Mouse (Mus musculus): ENCODE measurements at regions not wholly inside any gene's neighbourhood (a gene's known extent, or its start where the extent isn't known, plus 50 kb on each side); places are given as distances from the start of the nearest gene placed in this dataset.

DNA sequence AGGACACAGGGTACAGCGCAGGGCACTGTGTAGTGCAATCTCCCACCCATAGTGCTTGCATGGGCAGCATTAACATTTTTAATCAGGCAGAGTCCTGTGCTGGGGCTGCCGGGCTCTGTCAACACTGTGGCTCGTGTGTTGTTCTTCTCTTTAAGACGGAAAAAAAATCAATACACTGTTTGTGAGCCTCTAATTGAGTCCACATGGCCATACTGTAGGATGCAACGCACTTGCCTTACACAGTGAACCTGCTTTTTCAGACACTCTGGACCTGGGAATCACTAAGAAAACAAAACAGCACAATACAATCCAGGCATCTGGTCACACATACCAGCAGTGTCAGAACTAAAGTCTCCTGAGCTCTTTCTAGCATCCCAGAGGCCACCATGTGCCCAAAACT lies 168.4 kb downstream of the 3110018I06Rik start:
- no peak for DNase-seq (ENCODE audit: low read depth, low spot score)

DNA sequence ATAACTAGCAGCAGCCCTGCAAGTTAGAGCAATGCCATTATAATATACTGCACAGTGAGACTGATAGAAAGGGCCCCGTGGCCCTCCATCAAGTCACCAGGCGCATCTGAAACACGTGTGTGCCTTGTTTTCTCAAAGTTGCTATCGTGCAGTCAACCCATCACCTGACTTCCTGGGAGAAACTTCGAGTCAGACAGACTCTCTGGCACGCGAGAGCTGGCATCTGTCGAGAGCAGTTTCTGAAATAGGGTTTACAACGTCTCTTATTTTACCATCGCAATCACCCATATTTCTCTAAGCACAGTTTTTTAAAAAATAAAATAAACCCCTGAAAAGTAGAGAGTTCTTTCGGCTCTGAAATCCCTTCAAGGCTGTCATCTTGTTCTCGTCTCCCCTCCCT lies 169.8 kb downstream of the 3110018I06Rik start:
- no peak for DNase-seq (ENCODE audit: low read depth, low spot score)

DNA sequence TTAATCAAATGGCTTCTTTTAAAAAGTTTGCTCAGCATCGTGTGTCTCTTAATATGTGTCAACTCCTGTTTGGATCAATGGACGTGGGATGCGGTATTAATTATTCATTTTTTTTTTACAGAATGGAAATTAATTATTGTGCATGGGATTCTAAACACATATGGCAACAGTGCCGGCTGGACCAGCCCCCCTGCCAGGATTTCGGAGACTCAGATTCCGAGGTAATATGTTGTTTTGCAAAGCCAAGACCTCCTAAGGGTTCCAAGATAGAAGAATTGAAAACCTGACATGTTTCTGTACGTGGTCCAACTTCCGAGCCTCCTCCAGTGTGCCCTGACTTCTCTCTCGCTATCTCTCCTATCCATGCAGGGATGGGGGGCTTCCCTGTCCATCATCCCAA lies 170.4 kb downstream of the 3110018I06Rik start:
- DNase-seq (ENCODE audit: low read depth, low spot score): no peak

DNA sequence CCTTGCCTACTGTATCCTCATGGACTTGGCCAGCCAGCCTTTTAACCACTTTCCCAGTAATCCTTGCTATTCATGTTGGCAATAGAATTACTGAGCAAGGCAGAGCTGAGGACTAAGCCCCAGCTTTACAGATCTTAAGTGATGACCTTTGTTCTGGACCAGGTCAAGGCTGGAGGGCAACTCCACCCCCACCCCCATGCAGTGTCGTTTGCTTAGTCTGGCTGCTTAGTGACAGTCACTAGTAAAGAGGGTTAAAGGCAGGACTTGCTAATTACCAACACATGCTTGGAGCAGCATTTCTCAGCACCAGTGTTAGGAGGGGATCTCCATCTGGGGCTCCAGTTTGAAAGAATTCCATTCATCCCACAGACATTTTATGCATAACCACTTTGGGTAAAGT lies 174.2 kb downstream of the 3110018I06Rik start:
- no peak for DNase-seq (ENCODE audit: low read depth, low spot score)

DNA sequence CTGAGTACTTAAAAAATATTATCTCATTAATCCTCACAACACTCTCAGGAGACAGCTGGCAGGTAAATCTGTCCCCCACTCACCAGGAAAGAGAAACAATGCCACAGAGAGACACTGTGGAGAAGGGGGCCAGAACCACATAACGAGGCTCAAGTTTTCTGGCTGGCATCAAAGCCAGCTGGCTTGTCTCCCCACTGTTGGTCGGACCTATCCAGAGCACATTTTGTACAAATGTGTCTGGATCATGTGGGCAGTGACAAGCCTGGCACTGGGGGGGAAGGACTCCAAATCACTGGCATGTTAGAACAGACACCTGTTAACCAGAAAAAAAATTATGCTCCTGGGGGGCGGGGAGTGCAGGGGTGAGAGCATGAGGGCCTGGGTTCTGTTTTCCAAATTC lies 179.4 kb downstream of the 3110018I06Rik start:
- DNase-seq (ENCODE audit: low read depth, low spot score): no peak

DNA sequence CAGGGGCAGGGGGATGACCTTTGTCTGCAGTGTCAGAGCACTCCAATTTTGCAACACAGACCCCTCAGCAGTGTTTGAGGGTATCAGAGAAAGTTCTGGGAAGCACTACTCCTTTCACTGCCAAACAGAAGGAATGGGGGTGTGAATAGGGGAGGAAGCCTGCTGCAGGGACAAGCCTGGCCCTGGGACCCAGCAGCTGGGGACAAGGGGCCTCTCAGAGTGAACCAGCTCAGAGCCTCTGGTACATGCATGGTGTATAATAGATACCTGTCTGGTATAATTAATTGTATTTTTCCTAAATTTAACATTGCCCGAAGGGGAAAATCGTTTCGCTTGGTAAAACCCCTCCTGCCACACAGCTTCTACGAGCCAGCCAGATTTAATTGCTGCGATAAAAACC lies 180.6 kb downstream of the 3110018I06Rik start:
- no peak for DNase-seq (ENCODE audit: low read depth, low spot score)

DNA sequence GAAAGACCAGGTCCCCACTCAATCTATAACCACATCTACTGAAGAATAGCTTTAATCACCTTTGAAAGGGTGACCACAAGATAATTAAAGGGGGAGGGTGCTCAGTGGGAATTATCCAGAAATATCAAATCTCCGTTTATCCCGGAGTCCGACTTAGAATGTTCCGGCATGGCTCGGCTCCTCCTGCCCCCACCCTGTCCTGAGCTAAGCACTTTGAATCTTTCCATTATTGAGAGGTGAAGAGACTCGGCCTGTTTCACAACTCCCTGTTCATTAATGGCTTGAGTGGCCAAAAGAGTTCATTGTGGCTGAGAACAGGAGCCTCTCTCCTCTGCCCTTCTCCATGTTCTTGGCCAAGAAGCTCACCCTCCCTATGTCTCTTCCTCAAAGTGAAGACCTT lies 181.0 kb downstream of the 3110018I06Rik start:
- no peak for DNase-seq (ENCODE audit: low read depth, low spot score)

DNA sequence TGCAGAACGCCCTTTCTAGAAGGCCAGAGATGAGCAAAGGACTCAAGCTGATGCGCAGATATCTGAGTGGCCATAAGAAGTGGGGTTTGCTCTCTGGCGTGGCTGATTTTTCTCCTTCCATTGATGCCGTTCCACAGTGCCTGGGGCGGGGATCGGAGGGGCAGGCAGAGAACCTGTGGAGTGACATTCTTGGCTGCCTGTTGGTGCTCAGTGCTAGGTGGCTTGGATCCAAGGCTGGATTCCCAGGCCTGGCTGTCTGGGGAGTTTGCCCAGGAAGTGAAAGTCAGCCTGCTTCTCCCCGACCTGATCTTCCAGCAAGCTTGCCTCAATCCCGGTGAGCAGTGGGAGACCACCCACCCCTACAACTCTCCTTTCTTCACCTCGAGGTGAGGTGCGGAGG lies 181.5 kb downstream of the 3110018I06Rik start:
- no peak for DNase-seq (ENCODE audit: low read depth, low spot score)

DNA sequence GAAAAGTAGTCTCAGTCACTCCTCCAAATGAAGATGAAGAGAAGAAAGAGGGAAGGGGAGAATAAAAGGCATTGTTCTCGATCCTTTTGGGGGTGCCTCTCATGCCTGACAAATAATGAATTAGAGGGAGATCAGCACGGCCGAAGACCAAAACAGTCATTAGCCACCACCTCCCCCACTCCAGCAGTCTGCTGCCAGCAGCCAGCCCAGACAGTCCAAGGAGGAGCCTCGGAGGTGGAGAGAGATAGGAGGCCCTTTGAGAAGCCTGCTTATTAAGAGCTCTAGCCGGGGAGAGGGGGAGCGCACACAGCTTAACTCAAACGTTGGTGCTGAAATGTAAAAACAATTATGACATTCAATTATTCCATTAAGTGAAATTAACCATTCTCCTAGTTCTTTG lies 188.6 kb downstream of the 3110018I06Rik start:
- DNase-seq (ENCODE audit: low read depth, low spot score): no peak

DNA sequence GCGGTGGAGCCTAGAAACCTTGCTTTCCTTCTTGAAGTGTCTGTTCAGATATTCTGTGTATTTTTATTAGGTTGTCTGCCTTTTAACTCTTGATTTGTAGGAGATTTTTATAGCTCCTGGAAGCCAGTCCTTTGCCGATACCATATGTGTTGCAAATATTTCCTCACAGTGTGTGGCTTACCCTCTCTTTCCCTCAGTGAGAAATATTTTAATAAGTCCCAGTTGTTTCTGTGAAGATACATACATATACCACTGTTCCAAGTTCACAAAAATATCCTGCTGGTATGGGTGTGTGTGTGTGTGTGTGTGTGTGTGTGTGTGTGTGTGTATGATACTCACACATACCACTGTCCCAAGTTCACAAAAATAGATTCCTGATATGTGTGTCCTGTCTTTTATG lies 199.0 kb downstream of the 3110018I06Rik start:
- DNase-seq (ENCODE audit: low read depth, low spot score): no peak

DNA sequence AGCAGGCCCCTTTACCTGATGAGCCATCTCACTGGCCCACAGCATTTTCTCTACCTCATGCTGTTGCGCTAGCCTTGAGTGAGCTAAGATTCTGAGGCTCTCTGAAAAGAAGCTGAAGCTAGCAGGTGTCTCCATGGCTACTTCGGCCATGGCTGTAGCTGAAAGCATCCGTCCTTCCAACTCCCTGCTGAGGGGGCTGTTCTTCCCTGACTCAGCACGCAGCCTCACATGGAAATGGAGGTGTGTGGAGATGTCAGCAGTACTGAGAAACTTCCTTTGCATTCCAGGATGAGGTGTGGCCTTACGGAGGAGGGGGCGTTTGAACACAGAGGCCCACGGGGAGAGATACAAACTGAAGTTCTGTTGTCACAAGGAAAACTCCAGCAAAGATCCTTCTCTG lies 201.0 kb downstream of the 3110018I06Rik start:
- no peak for DNase-seq (ENCODE audit: low read depth, low spot score)

DNA sequence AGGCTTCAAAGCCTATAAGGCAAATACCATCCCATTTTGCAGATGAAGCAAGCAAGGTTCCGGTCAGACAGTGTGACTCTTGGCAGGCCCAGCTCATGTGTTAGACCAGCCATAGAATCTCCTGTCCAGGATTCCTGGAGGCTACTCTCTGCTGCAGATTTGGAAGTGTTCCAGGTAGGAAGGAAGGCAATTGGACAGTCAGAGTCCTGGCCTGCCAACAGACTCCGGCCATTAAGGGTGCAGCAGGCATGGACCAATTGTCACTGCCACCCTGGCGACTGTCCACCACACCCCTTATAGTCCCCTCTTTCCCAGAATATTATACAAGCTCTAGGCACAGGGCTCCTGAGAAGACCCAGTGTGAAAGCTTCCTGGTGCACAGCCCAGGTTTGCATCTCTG lies 201.6 kb downstream of the 3110018I06Rik start:
- DNase-seq (ENCODE audit: low read depth, low spot score): no peak

DNA sequence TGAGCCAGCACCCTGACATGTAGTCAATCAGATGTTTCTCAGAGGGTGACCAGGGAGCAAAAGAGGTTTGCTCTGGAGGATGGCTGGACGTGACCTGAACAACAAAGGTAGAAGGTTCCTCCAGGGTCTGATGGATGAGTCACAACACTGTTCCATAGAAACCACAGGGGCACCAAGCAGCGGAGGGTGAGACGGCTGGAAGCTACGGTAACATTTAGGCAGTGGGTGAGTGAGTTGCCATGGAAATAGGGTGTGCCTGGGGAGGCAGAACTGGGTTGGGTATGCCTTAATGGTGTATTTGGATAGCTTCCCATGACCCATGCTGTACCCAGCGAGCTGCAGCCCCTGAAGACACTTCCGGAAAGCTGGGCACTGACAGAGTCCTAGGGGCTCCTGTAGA lies 205.3 kb downstream of the 3110018I06Rik start:
- DNase-seq (ENCODE audit: low read depth, low spot score): no peak

DNA sequence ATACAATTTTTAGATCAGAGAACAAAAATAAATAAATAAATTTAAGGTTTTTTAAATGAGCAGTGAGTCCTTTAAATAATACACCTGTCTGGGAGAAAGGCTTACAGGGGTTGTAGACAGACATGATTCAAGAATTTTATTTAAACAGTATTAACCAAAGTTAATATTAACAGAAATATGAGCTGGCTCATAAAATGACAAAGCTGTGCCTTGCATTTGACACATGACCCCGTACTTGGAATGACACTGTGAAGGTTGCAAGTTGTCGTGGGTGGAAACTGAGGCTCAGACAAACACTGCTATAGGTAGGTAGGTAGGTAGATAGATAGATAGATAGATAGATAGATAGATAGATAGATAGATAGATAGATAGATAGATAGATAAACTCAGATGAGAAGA lies 206.6 kb downstream of the 3110018I06Rik start:
- DNase-seq (ENCODE audit: low read depth, low spot score): no peak

DNA sequence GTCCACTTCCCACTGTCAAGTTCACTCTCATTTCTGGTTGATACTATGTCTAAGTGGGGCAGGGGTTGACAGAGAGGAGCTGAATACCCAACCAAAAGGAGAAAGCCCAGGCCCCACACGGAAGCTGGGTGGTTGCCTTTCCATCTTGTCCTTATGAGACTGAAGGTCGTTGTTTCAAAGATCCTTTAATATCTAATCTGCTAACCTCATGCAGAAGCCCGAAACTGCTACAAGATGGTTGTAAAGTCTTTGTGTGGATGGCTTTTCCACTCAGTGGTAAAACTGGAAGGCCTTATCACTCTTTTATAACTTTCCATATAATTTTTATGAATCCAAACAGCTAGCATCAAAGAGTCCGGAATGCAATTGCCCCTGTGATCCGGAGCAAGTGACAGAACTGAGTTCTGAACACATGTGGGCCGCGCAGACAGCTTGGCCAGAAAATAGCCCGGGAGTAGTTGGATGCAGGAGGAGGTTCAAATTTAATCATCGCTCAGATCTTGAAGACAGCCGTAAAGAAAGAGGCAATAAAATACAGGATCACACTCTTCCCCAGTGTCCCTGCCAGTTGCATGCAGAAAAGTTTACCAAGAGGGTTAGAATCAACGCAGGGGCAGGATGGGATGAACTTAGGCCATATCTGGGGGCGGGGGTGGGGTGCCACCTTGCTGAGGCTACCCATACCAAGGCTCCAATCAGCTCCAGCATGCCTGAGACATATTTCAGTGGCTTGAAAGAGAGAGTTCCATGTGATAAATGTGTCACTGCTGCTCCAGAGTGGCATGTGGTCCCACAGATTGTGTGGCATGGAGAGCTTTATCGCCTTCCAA lies 207.2 kb downstream of the 3110018I06Rik start:
- no peak for DNase-seq (ENCODE audit: low read depth, low spot score)

DNA sequence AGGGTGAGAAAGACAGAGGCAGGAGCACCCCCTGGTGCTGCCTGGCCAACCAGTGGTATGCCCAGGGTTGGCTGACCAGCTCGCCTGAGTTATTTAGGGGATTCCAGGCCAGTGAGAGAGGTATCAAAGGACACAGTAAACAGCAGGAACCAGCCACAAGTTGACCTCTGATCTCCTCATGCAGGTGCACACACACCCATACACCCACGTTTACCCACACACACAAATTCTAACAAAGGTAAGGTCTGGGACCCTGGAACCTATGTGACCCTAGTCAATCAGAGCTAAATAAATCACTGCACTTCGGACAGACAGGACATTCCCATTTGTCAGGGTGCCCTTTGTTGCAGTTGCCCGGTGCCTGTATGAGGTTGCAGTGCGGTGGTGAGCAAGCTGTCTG lies 211.9 kb downstream of the 3110018I06Rik start:
- DNase-seq (ENCODE audit: low read depth, low spot score): no peak

DNA sequence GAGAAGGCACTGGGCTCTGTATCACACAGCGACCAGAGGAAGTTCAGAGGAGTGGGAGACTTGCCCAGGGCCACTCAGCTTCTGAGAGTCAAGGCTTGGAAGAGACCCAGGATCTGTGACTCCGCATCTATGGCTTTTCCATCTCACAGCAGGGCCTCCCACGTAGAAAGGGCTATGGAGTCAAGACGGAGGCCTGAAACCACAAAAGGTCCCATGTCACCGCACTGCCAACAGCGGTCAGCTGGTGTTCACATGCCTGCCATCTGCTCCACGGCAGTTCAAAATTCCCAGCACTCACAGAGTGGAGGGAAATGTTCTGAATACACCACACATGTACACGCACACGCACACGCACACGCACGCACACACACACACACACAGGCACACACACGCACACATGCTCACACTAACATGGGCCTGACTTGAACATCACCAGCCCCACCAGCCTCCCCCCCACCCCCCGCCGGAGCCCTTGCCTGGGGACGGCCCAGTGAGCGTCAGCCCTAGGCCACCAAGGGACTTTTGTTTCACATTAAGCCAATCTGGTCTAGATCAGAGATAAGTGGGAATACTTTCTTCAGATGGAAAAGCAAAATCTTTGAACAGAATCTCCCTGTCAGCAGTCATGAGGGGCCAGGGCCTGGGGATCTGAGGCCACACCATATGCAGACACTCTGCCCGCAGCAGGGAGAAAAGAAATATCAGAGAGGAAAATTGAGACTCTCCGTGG lies 212.6 kb downstream of the 3110018I06Rik start:
- no peak for DNase-seq (ENCODE audit: low read depth, low spot score)

DNA sequence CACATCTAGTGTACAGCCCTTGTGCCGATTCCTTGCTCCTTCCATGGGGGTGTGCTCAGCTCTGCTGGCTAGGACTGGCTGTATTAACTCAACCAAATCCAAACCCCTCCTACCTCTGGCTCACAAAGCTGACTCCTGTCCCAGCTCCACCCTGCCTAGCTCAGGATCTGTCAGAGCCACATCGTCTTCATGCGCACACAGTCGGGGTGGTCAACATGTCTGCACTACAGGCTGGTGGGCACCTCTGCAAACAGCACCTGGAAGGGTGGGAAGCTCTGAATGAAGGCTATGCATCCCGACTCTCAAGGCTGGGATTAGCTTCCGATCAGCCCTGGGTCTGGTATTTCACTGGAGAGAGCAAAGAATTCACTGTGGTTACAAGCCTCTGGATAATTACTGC lies 220.4 kb downstream of the 3110018I06Rik start:
- DNase-seq (ENCODE audit: low read depth, low spot score): no peak

DNA sequence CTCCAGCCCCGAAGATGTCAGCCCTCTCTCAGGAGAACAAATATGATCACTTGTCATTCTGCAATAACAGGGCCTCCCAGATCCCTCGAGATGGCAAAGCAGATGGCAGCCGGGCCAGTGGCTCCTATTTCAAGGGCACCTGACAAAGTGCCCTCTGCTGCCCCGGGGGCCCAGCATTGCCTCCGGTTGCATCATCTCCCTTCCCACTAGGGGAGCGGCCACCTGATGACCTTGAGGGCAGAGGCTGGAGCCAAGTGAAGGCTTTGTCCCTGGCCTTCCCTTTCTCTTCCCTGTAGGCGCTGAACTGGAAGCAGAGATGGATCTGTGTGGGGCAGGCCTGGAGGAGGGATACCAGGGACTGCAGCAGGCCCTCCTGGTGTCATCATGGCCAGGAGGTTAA lies 222.6 kb downstream of the 3110018I06Rik start:
- no peak for DNase-seq (ENCODE audit: low read depth, low spot score)

DNA sequence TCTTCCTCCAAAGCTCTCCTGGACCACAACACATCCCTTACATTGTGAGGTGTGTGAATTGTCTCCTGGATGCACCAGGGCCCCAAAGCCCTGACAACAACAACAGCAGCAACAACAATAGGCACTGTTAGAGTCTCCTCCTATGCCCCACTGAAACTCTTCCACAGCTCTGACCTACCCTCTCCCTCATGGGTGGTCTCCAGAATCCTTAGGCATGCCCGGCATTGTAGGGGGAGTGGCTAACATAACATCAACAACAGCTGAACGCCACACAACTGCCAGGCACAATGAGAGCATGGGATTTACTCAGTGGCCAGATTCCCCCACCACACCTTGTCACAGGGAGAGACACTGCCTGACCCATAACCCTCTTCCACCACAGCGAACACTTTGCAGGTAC lies 223.2 kb downstream of the 3110018I06Rik start:
- no peak for DNase-seq (ENCODE audit: low read depth, low spot score)

DNA sequence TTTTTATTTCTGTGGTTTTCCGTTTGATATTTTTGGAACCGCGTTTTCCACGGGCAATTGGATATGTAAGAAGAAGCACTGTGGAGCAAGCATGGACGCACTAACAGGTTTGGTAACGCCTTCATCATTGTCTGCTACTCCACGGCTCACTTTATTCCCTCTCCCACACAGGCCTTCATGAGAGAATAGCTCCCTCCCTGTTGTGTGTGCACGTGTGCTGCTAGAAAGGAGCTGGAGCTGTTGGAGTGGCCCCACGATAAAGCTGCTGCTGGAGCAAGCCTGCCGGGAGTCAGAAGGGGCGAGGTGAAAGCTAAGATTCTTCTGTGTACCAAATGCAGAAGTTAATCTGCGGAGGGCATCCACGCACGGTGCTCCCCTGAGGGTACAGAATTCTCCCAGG lies 224.8 kb downstream of the 3110018I06Rik start:
- no peak for DNase-seq (ENCODE audit: low read depth, low spot score)

DNA sequence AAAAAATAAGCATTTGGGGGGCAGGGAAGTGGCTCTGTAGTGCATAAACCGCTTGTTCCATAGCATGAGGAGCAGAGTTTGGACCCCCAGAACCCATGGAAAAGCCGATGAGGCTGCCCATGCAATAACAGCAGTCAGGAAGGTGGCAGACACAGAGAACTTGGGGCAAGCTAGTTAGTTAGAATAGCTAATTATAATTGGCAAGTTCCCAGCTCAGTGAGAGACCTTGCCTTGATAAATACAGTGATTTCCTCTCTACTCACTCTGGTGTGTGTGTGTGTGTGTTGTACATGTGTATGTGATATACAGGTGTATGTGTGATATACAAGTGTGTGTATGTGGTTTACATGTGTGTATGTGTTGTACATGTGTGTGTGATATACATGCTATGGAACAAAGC lies 226.4 kb downstream of the 3110018I06Rik start:
- DNase-seq (ENCODE audit: low read depth, low spot score): no peak

DNA sequence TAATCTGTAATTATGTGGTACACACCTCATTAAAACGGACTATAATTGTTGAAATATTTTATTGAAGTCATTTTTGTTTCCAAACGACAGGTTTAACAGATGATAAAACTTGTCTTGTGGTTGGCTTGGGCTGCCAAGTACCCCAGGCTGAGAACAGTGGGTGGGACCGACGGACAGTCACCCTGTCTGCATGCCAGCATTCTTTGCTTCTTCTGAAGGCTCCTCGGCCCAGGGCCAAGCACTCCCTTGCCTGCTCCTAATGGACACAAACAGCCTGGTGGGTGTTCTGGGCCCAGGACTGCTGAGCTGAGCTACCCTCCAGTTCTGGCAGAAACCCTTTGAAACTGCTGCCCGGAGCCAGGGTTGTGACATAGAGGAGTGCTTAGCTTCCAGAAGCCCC lies 227.4 kb downstream of the 3110018I06Rik start:
- DNase-seq (ENCODE audit: low read depth, low spot score): no peak
